Mouse (Mus musculus) kidney, embryonic 16.5 days (tissue): Measurements from ENCODE around the gene Tmem269. TPM values are rescaled to one million over a fixed set of nuclear protein-coding genes. Genes with fewer than 3 reads are reported as not detected.

ENCODE experiments used
- ATAC-seq: fragments of 200-750 bp; cut with Nextera tagmentation; 2 replicates; pipeline ENCODE4 v1.8.0; 2017; ENCODE audit warnings: moderate TSS enrichment; ENCODE audit not compliant: low FRiP score, low TSS enrichment
- H3K27ac ChIP-seq: fragments of 300-500 bp; sonication (generic); 2 replicates; pipeline ENCODE4 v1.5.1; 2014; ENCODE audit warnings: low read length
- H3K27me3 ChIP-seq: fragments of 300-500 bp; sonication (generic); 2 replicates; pipeline ENCODE4 v1.6.1; 2014; ENCODE audit warnings: low read length, control low read depth, mixed read lengths; ENCODE audit not compliant: insufficient read depth
- H3K36me3 ChIP-seq: fragments of 300-500 bp; sonication (generic); 2 replicates; pipeline ENCODE4 v1.6.1; 2014; ENCODE audit warnings: low read length, control low read depth, mixed read lengths; ENCODE audit not compliant: insufficient read depth
- H3K4me1 ChIP-seq: fragments of 300-500 bp; sonication (generic); 2 replicates; pipeline ENCODE4 v1.6.1; 2014; ENCODE audit warnings: low read length, control low read depth, mixed read lengths; ENCODE audit not compliant: insufficient read depth
- H3K4me2 ChIP-seq: fragments of 300-500 bp; sonication (generic); replicated peaks from 2 replicates; pipeline ENCODE4 v1.6.1; 2014; ENCODE audit warnings: low read depth, low read length
- H3K4me3 ChIP-seq: fragments of 300-500 bp; sonication (generic); 2 replicates; pipeline ENCODE4 v1.5.1; 2014; ENCODE audit warnings: mild to moderate bottlenecking, low read length
- H3K9ac ChIP-seq: fragments of 300-500 bp; sonication (generic); replicated peaks from 2 replicates; pipeline ENCODE4 v1.6.1; 2014; ENCODE audit warnings: low read length
- H3K9me3 ChIP-seq: fragments of 300-500 bp; sonication (generic); 2 replicates; pipeline ENCODE4 v1.6.1; 2016; ENCODE audit warnings: low read length, control low read depth
- WGBS: fragments of 180-500 bp; shearing (Covaris S2); extraction: QIAGEN DNeasy Blood & Tissue Kit; methylation state at CpG from one replicate; pipeline ENCODE4 v1.1.7; 2014; 5-methylcytosine and 5-hydroxymethylcytosine counted together
- polyA plus RNA-seq: library from polyadenylated mRNA; unstranded; fragments of >200 nt; fragmentation: Nextera tagmentation; extraction: Ambion mirVana; gene quantifications from 2 replicates; pipeline ENCODE4 v1.2.1, GENCODE M21; 2015

The Tmem269 gene
- polyA plus RNA-seq, 1 experiment from 2014 or later, result not detected

DNA sequence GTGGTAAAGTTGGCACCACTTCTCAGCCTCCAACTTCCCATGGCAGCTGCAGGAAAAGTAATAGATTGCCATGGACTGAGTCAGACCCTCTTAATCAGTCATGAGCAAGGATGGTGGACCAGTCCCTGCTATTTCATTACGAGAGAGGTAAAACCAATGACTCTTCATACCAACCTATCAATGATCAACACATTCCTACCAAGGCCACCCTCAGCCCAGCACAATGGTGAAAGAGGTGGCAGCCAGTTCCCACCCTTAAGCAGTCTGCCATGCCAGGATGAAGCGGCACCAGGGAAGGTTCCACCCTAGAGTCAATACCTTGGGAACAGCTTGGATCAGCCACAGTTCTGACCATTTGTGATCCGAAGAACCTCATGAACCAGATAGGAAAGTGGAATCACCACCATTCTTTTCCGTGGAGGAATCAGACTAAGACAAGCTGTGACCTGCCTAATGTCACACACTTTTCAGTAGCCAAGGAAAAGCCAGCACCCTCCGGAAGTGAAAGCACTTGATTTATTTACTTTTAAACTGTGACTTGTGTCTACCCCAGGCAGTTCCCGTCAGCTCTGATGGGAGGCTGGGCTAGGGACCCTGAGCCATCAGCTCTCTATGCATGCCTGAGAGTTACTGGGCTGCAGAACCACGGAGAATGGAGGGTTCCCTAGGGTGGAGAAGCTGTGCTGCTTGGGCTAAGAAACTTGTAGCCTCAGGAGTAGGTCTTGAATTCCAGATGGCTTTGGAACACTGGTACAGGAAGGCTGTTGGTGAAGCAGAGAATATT is 34.2 kb upstream of the Tmem269 start:
- Histone ChIP-seq H3K4me1 (peaks cover 45% of the 10 kb centered on the region), H3K9me3 (no peaks in the 10 kb centered on the region), H3K9ac (no peak overlapping the region), H3K4me3 (no peak overlapping the region), H3K27ac (peak overlapping the region; percentile 94), H3K4me2 (no peak overlapping the region; the same call in 1 of the 2 replicates), H3K27me3 (no peaks in the 10 kb centered on the region), H3K36me3 (peaks cover 4% of the 10 kb centered on the region; the same call in 1 of the 2 replicates)
- WGBS, result 45% methylated on average over 7 of the region's 7 CpGs
- ATAC-seq, result no peak

DNA sequence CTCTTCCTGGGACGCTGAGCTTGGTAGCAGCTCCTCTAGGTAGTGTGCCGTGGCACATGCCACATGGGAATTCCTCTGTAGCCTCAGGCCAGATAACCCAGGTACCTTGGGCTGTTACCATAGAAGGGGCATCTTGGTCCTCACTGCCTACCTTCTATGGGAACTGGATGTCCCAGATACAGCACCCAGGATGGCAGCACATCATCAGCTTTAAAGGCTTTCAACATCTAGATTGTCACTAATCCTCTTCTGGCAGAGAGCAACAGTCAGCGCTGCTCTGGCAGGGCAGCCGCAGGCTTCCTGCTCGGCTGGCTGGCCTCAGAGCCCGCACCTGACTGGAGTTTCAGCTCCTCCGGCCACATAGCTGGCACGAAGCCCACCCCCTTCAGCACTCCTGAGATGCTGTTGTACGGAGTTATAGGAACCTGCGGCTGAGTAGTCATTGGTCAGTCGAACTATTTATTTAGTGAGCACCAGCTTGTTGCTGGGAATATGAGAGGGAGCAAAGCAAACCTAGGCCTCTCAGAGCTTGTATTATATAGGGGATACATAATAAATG is 30.5 kb upstream of the Tmem269 start:
- Histone ChIP-seq H3K4me2 (no peak overlapping the region), H3K4me3 (no peak overlapping the region), H3K27ac (peak overlapping the region; percentile 36; the same call in 1 of the 2 replicates), H3K9ac (no peak overlapping the region), H3K27me3 (no peaks in the 10 kb centered on the region), H3K9me3 (no peaks in the 10 kb centered on the region), H3K36me3 (peaks cover 15% of the 10 kb centered on the region; the same call in 1 of the 2 replicates), H3K4me1 (peaks cover 25% of the 10 kb centered on the region)
- no peak for ATAC-seq
- WGBS, result 71% methylated on average over 11 of the region's 11 CpGs

- Histone ChIP-seq H3K4me2 (no peak overlapping the region), H3K4me3 (no peak overlapping the region), H3K4me1 (peaks cover 17% of the 10 kb centered on the region), H3K36me3 (peaks cover 19% of the 10 kb centered on the region; the same call in 1 of the 2 replicates), H3K27me3 (no peaks in the 10 kb centered on the region), H3K9ac (peak overlapping the region; percentile 19), H3K9me3 (no peaks in the 10 kb centered on the region), H3K27ac (peak overlapping the region; percentile 23)
- 34% methylated on average over 13 of the region's 13 CpGs for WGBS
- ATAC-seq, result peak; percentile 69
Observed at GRCm38 (mm10) chr4:119247462-119248235, 29.6 kb upstream of the Tmem269 start.

- no peak overlapping the region for H3K4me2 ChIP-seq
- peaks cover 19% of the 10 kb centered on the region for H3K36me3 ChIP-seq
- WGBS, result 79% methylated on average over 14 of the region's 14 CpGs
- no peak overlapping the region for H3K27ac ChIP-seq
- H3K4me3 ChIP-seq, result no peak overlapping the region
- H3K27me3 ChIP-seq, result no peaks in the 10 kb centered on the region
- no peak for ATAC-seq
- H3K9ac ChIP-seq, result no peak overlapping the region; the same call in 1 of the 2 replicates
- peaks cover 10% of the 10 kb centered on the region; the same call in 1 of the 2 replicates for H3K4me1 ChIP-seq
- no peaks in the 10 kb centered on the region for H3K9me3 ChIP-seq
Observed at GRCm38 (mm10) chr4:119246688-119247225, 28.7 kb upstream of the Tmem269 start.

DNA sequence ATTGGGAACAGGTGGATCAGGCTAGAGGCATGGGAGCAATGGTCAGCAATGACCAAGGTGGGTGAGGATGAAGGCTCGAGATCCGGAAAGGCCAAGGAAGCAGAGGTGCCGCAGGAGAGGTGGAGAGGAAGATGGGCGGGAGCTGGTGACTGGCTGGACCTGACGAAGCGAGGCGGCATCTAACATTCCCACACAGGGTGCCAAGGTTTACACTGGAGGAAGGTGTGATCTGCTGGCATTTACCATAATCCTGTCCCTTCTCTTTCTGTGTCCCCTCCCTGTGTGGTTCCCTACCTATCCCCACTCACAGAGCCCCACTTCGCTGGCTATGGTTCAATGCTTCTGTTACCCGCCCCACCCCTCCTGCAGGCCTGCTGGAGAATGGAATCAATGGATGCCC is 27.9 kb upstream of the Tmem269 start:
- no peak overlapping the region for H3K4me2 ChIP-seq
- H3K4me3 ChIP-seq, result no peak overlapping the region
- no peak overlapping the region for H3K27ac ChIP-seq
- ATAC-seq, result no peak
- H3K27me3 ChIP-seq, result no peaks in the 10 kb centered on the region
- peaks cover 10% of the 10 kb centered on the region; the same call in 1 of the 2 replicates for H3K4me1 ChIP-seq
- WGBS, result 80% methylated on average over 9 of the region's 9 CpGs
- no peak overlapping the region for H3K9ac ChIP-seq
- H3K9me3 ChIP-seq, result no peaks in the 10 kb centered on the region
- peaks cover 25% of the 10 kb centered on the region for H3K36me3 ChIP-seq

DNA sequence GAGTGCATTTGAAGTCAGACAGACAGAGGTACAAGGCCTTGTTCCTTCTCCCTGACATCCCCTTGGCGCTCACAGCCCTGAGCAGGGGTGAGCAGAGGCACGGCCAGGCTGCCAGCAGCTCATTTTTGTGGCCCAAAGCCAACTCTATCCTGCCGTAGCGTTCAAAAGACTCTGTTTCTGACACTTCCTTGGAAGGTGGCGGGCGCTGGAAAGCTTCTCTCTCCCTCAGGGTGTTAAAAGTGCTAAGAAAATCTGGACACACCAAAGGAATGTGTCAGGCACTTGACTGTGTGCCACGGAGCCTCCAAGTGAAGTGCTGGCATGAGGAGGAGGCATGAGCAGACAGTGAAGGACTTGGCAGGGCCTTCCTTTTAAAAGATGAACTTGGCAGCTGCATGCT is 27.5 kb upstream of the Tmem269 start:
- Histone ChIP-seq H3K4me1 (peaks cover 10% of the 10 kb centered on the region; the same call in 1 of the 2 replicates), H3K4me3 (no peak overlapping the region), H3K9me3 (no peaks in the 10 kb centered on the region), H3K9ac (no peak overlapping the region), H3K27ac (no peak overlapping the region), H3K36me3 (peaks cover 26% of the 10 kb centered on the region), H3K4me2 (no peak overlapping the region), H3K27me3 (no peaks in the 10 kb centered on the region)
- ATAC-seq, result no peak
- 69% methylated on average over 7 of the region's 7 CpGs for WGBS

DNA sequence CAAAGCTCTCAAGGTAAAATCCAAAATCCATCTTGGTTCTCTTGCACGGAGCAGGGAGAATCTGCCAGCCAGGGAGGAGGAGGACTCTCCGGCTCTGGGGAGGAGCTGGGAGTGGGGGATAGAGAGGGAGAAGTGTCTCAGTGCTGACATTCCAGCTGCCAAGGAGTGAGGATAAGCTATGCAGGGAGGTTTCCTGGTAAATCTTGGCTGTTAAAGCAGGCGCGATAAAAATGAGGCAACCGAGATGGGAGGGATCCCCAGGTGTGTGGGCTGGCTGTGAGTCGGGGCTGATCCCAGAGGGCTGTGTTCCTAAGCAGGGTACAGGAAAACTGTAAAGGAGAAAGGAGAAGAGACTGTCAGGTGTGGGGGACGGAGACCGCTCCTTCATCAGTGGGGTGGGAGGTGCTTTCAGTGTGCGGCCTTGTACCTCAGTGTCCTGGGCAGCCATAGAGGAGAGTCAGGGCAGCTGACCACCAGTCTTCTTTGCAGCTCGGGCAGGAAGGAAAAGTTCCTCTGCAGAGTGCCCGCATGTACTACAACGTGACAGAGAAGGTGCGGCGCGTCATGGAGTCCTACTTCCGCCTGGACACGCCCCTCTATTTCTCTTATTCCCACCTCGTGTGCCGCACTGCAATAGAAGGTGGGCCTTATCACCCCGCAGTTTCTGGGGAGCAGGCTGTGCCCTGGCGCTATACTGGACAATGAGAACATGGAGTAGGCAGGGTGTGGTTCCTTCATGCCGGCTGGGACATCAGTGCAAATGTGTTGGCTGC is 26.6 kb upstream of the Tmem269 start:
- Histone ChIP-seq H3K4me2 (no peak overlapping the region), H3K27me3 (no peaks in the 10 kb centered on the region), H3K9me3 (no peaks in the 10 kb centered on the region), H3K36me3 (peaks cover 26% of the 10 kb centered on the region), H3K9ac (no peak overlapping the region), H3K4me1 (peaks cover 10% of the 10 kb centered on the region; the same call in 1 of the 2 replicates), H3K27ac (no peak overlapping the region), H3K4me3 (no peak overlapping the region)
- no peak for ATAC-seq
- WGBS, result 80% methylated on average over 22 of the region's 22 CpGs

DNA sequence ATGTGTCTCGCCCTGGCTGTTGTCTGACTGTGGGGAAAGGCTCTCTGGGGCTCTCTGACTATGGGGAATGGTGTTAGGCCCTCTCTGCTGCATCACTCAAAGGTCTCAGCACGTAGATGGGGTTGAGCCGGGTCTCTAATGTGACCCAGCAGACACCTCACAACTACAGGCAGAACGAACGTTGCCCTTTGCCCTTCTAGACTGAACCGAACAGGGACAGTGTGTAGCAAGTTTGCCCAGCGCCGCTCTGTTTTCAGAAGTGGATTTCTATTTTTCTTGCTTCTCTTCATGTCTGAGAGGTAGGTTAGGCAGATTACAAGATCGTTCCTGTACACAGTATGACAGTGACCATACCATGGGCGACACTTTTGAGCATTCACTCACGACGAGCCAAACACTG is 24.6 kb upstream of the Tmem269 start:
- Histone ChIP-seq H3K27me3 (no peaks in the 10 kb centered on the region), H3K27ac (no peak overlapping the region), H3K4me2 (no peak overlapping the region), H3K9me3 (no peaks in the 10 kb centered on the region), H3K9ac (no peak overlapping the region), H3K36me3 (peaks cover 23% of the 10 kb centered on the region), H3K4me1 (peaks cover 5% of the 10 kb centered on the region; the same call in 1 of the 2 replicates), H3K4me3 (no peak overlapping the region)
- ATAC-seq, result no peak
- WGBS, result 92% methylated on average over 12 of the region's 12 CpGs

- 87% methylated on average over 14 of the region's 14 CpGs for WGBS
- ATAC-seq, result no peak
- H3K4me2 ChIP-seq, result no peak overlapping the region
- H3K27ac ChIP-seq, result no peak overlapping the region
- no peaks in the 10 kb centered on the region for H3K9me3 ChIP-seq
- H3K9ac ChIP-seq, result no peak overlapping the region
- H3K4me1 ChIP-seq, result 0 out of 2 replicates have a peak, but pooled peaks cover 4% of the 10 kb centered on the region
- H3K36me3 ChIP-seq, result peaks cover 21% of the 10 kb centered on the region
- no peaks in the 10 kb centered on the region for H3K27me3 ChIP-seq
- H3K4me3 ChIP-seq, result no peak overlapping the region
Observed at GRCm38 (mm10) chr4:119241664-119242063, 23.6 kb upstream of the Tmem269 start.
